Mouse (Mus musculus): ENCODE data around the gene Trp53i13.

The Trp53i13 gene

DNA sequence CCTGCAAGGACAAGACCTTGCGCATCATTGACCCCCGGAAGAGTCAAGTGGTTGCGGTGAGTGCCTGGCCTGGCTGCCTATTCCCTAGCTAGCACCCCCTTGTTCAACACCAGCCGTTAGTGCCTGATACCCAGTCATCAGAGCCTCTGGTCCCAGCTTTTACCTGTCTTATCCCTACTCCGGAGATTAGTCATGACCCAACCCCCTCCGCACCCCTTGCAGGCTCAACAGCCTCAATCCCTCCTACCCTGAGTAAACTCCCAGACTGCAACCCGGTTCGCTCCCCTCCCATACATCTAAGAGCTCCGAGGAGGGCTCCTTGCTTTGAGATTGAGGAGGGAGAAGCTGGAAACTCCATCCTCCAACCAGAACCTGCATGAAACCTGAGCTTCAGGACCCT, 49.2 kb downstream of the Trp53i13 start:
- Histone ChIP-seq H3K36me3 (ENCODE audit: control insufficient read depth, insufficient read depth, low read length, poor library complexity, severe bottlenecking) (no peaks in the 10 kb centered on the region), H3K27me3 (ENCODE audit: control insufficient read depth, insufficient read depth, low read length, poor library complexity, severe bottlenecking) (no peaks in the 10 kb centered on the region)
- DNase-seq (ENCODE audit: low read depth, low spot score) = no peak

DNA sequence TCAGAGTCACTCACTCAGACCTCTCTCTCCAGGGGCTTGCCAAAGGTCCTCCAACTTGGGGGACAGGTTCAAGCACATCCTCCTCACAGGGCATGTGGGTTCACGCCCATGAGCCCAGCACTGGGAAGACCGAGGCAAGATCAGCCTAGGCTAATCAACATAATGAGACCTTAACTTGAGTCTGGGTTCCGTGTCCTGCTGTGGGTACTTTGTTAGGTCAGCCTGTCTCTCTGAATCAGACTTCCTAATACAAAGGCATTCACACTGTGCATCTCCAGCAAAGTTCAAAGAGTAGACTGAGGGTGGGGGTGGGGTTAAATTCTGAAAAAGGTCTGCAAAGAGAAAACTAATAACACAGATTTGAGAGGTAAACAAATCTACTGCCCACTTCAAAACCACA, 50.7 kb downstream of the Trp53i13 start:
- DNase-seq (ENCODE audit: low read depth, low spot score) = no peak
- H3K36me3 ChIP-seq (ENCODE audit: control insufficient read depth, insufficient read depth, low read length, poor library complexity, severe bottlenecking) = no peaks in the 10 kb centered on the region
- H3K27me3 ChIP-seq (ENCODE audit: control insufficient read depth, insufficient read depth, low read length, poor library complexity, severe bottlenecking) = no peaks in the 10 kb centered on the region

DNA sequence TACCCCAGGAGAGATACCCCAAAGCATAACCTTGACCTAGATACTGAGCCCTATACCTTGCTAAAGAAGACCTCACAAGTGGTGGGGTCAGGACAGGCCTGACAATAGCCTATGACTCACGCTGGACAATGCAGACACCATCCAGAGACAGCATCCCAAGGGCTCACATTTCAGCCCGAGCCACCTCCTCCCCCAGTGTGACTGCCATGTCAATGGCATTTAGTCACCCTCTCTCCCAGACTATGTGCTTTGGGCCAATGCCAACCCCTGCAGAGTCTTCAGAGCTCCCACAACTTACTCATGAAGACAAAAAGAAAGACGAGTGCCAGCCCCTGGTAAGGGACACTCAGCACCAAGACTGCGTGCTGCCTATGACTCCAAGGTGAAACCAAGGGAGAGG, 51.1 kb downstream of the Trp53i13 start:
- Histone ChIP-seq H3K36me3 (ENCODE audit: control insufficient read depth, insufficient read depth, low read length, poor library complexity, severe bottlenecking) (no peaks in the 10 kb centered on the region), H3K27me3 (ENCODE audit: control insufficient read depth, insufficient read depth, low read length, poor library complexity, severe bottlenecking) (no peaks in the 10 kb centered on the region)
- DNase-seq (ENCODE audit: low read depth, low spot score) = no peak

DNA sequence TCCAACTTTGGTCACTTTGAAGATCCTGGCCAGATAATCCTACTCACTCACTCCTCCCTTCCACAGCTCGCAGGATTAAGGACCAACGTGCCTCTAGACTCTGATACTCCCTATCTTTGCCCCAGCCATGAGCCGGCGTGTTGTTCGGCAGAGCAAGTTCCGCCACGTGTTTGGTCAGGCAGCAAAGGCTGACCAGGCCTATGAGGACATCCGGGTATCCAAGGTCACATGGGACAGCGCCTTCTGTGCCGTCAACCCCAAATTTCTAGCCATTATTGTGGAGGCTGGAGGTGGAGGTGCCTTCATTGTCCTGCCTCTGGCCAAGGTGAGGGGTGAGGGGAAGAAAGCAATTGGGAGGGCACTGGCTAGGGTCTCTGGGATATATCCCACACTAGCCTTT, 52.0 kb downstream of the Trp53i13 start:
- no peak for DNase-seq (ENCODE audit: low read depth, low spot score)
- Histone ChIP-seq H3K27me3 (ENCODE audit: control insufficient read depth, insufficient read depth, low read length, poor library complexity, severe bottlenecking) (no peaks in the 10 kb centered on the region), H3K36me3 (ENCODE audit: control insufficient read depth, insufficient read depth, low read length, poor library complexity, severe bottlenecking) (no peaks in the 10 kb centered on the region)

DNA sequence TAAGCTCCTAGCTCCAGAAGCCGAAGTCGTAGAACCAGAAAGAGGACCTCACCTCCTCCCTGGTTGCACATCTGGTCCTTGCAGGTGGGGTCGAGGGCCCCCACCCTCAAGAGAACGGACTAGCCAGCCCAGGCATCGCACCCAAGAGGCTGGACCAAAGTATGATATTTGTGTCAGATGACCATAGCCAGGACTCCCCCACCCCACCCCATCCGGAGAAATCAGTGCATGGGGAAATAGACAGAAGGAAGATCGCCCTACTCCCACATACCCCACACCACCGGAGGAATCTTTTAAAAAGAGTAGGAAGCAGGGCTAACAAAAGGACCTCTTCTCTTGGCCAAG, 52.7 kb downstream of the Trp53i13 start:
- no peak for DNase-seq (ENCODE audit: low read depth, low spot score)
- Histone ChIP-seq H3K27me3 (ENCODE audit: control insufficient read depth, insufficient read depth, low read length, poor library complexity, severe bottlenecking) (no peaks in the 10 kb centered on the region), H3K36me3 (ENCODE audit: control insufficient read depth, insufficient read depth, low read length, poor library complexity, severe bottlenecking) (no peaks in the 10 kb centered on the region)

DNA sequence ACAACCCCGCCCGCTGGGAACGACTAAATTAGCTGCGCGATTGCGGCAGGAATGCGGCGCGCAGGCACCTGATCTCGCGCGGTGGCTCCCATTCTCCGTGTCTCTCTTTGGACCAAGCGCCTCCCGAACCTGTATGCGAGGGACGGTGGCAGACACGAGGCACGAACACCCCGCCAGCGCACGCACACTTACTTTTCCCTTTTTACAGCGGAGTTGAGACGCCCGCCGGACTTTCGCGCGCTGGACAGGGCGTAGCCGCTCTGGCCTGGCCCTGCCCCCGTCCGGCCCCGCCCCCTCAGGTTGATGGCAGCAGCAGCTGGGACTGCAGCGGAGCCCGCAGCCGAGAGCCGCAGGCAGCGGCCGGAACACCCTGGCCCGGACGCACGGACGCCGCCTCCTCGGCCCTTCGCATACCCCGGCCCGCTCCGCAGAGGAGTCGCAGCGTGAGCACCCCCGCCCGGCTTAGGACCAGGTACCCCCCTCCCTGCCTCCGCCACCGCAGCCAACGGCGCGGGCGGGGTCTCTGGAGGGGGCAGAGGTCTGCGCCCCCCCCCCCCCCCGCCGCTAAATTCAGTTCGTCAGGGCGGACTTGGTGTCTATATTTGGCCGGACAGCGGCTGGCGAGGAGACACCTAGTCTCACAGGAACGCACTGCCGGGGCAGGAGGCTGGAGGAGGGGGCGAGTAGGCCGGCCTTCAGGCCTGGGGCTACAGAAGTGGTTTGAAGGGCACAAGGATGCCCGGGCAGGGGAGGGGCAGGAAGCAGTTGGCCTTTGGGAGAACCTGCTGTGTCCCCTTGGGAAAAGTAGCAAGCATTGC, 53.3 kb downstream of the Trp53i13 start, which contains the start of gene Coro6:
Gene Coro6 (plus strand): TSS at position 129 of the 818 bp plus-strand sequence.
- peak; percentile 47 for DNase-seq (ENCODE audit: low read depth, low spot score)
- H3K27me3 ChIP-seq (ENCODE audit: control insufficient read depth, insufficient read depth, low read length, poor library complexity, severe bottlenecking) = no peaks in the 10 kb centered on the region
- H3K36me3 ChIP-seq (ENCODE audit: control insufficient read depth, insufficient read depth, low read length, poor library complexity, severe bottlenecking) = no peaks in the 10 kb centered on the region

DNA sequence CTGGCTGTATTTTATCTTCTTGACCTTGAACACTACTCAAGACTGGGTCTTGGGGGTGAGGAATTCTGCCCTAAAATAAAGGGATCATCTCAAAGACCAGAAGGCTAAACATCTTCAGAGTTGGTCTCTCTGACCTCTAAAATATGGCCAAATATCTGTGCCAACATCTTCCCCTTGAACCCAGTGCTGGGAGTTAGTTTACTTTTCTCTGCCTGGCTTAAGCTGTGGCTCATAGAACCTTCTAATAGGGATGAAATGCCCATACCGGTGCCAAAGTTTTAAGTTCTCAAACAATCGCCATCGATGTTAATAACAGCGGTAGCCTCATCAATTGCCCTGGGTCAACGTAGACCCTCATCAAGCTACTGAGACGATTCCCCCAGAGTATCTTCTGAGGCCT, 53.9 kb downstream of the Trp53i13 start:
- no peak for DNase-seq (ENCODE audit: low read depth, low spot score)
- Histone ChIP-seq H3K27me3 (ENCODE audit: control insufficient read depth, insufficient read depth, low read length, poor library complexity, severe bottlenecking) (no peaks in the 10 kb centered on the region), H3K36me3 (ENCODE audit: control insufficient read depth, insufficient read depth, low read length, poor library complexity, severe bottlenecking) (no peaks in the 10 kb centered on the region)
